Mouse (Mus musculus) macrophage (primary cell): ENCODE measurements around the gene 4931406C07Rik. TPM values are rescaled to one million over a fixed set of nuclear protein-coding genes. Genes with fewer than 3 reads are reported as not detected.
A peak's percentile ranks its signal among the peaks of the same experiment; 100 is the strongest.
"Not testable (repeated sequence)": the region's sequence is repeated elsewhere in the genome, so short reads cannot be mapped to it uniquely, and the experiment has no call there.

Experiments used
- H3K27ac ChIP-seq: fragments of 350-480 bp; formaldehyde crosslinking; 2 replicates; pipeline ENCODE4 v1.9.0; 2021
- H3K36me3 ChIP-seq: fragments of 350-480 bp; formaldehyde crosslinking; 2 replicates; pipeline ENCODE4 v1.9.0; 2021; ENCODE audit errors: inconsistent target
- H3K4me3 ChIP-seq: fragments of 350-480 bp; formaldehyde crosslinking; 2 replicates; pipeline ENCODE4 v1.9.0; 2021; ENCODE audit errors: inconsistent target
- H3K79me2 ChIP-seq: fragments of 350-480 bp; formaldehyde crosslinking; 2 replicates; pipeline ENCODE4 v1.9.0; 2021; ENCODE audit errors: inconsistent target
- WGBS: methylation state at CpG from one replicate; pipeline ENCODE4 v1.1.7; 2026; ENCODE audit warnings: inconsistent platforms; ENCODE audit not compliant: missing documents; 5-methylcytosine and 5-hydroxymethylcytosine counted together
- polyA plus RNA-seq: library from polyadenylated mRNA; stranded (reverse); fragments of 250-400 nt; gene quantifications from 3 replicates; pipeline ENCODE4 v1.2.4, GENCODE M21; 2018; ENCODE audit warnings: inconsistent platforms

The 4931406C07Rik gene
- polyA plus RNA-seq, 1 experiment from 2014 or later = 111 TPM

DNA sequence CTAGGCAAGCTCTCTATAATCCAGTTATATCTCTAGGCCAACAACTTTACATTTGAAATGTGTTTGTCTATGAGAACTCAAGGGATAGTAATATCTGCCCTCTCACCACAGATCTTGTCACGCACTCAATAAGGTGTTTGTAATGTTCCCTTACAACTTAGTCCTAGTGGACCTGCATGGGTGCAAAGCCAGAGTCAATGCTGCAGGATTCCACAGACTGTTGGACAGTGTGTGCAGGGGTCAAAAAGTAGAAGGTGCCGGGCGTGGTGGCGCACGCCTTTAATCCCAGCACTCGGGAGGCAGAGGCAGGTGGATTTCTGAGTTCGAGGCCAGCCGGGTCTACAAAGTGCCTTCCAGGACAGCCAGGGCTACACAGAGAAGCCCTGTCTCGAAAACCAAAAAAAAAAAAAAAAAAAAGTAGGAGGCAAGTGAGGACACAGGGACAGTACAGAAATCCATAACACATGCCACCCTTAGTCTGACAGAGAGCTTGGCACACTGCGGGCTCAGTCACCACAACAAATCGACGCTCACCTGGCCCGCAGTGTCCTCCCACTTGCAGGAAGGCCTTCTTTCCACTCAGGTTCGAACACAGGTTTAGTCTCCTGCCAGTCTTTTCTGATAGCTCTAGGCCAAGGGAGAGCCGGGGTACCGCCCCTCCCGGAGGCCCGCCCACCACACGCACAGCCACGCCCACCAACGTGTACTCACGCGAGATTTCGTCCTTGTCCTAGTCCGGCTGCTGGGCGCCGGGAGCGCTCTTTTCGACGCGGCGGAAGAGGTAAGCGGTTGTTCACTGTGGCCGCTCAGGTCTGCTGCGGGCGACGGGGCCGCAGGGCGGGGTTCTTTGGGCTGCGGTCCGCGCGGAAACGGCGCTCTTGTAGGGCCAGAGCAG lies 498 bp downstream of the 4931406C07Rik start, which contains the start of gene Taf1d:
TSS of gene Taf1d (plus strand) at position 712 of the 895 bp plus-strand sequence.
- Histone ChIP-seq H3K36me3 (peaks cover 26% of the 10 kb centered on the region), H3K4me3 (peak within 1 kb of the TSS; percentile 81)
- WGBS = 3% methylated on average over 38 of the region's 45 CpGs

GRCm38 (mm10) chr9:15302881-15303280 lies 3.4 kb downstream of the 4931406C07Rik start:
- Histone ChIP-seq H3K4me3 (no peak overlapping the region), H3K27ac (no peak overlapping the region), H3K79me2 (peaks cover 48% of the 10 kb centered on the region), H3K36me3 (no peaks in the 10 kb centered on the region)
- WGBS = 83% methylated on average over 2 of the region's 2 CpGs

More for the DNA sequence above, 498 bp downstream of the 4931406C07Rik start, which contains the start of gene Taf1d:
- H3K79me2 ChIP-seq = peaks cover 76% of the 10 kb centered on the region
- peak within 1 kb of the TSS; percentile 64 for H3K27ac ChIP-seq

- not testable (repeated sequence) for H3K36me3 ChIP-seq, H3K4me3 ChIP-seq
- 83% methylated on average over 6 of the region's 6 CpGs for WGBS
- Histone ChIP-seq H3K79me2 (peaks cover 39% of the 10 kb centered on the region), H3K27ac (peak overlapping the region; percentile 66)
These were observed 4.2 kb downstream of the 4931406C07Rik start for GRCm38 (mm10) chr9:15302006-15302405.

GRCm38 (mm10) chr9:15301399-15301798 lies 4.8 kb downstream of the 4931406C07Rik start:
- Histone ChIP-seq H3K36me3 (no peaks in the 10 kb centered on the region), H3K4me3 (peak overlapping the region; percentile 8; the same call in 1 of the 2 replicates), H3K27ac (peak overlapping the region; percentile 66), H3K79me2 (peaks cover 33% of the 10 kb centered on the region)
- 5% methylated on average over 6 of the region's 6 CpGs for WGBS

DNA sequence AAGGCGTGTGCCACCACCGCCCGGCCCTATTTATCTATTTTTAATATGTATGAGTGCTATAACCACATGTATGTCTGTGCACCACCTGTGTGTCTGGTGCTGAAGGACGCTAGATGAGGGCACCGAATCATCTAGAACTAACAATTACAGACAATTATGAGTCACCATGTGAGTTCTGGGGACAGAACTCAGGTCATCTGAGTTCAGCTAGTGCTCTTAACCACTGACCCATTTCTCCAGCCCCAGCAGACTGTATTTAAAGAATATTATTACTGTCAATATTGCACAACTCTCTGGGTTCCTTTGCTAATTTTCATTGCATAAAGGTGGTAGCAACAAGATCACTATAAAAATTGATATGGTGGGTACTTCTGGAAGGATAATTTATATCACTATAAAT lies 6.2 kb downstream of the 4931406C07Rik start:
- Histone ChIP-seq H3K36me3 (no peaks in the 10 kb centered on the region), H3K79me2 (peaks cover 23% of the 10 kb centered on the region; the same call in 1 of the 2 replicates), H3K27ac (no peak overlapping the region), H3K4me3 (no peak overlapping the region)
- WGBS = 81% methylated on average over 5 of the region's 5 CpGs

GRCm38 (mm10) chr9:15298451-15298850 lies 7.8 kb downstream of the 4931406C07Rik start:
- Histone ChIP-seq H3K79me2 (peaks cover 9% of the 10 kb centered on the region; the same call in 1 of the 2 replicates), H3K36me3 (no peaks in the 10 kb centered on the region), H3K27ac (no peak overlapping the region), H3K4me3 (no peak overlapping the region)
- WGBS = 25% methylated on average over 2 of the region's 2 CpGs

GRCm38 (mm10) chr9:15297112-15297511 lies 9.1 kb downstream of the 4931406C07Rik start:
- Histone ChIP-seq H3K4me3 (no peak overlapping the region), H3K36me3 (no peaks in the 10 kb centered on the region; the same call in 1 of the 2 replicates), H3K27ac (no peak overlapping the region), H3K79me2 (no peaks in the 10 kb centered on the region)
- WGBS = 91% methylated on average over 7 of the region's 7 CpGs

DNA sequence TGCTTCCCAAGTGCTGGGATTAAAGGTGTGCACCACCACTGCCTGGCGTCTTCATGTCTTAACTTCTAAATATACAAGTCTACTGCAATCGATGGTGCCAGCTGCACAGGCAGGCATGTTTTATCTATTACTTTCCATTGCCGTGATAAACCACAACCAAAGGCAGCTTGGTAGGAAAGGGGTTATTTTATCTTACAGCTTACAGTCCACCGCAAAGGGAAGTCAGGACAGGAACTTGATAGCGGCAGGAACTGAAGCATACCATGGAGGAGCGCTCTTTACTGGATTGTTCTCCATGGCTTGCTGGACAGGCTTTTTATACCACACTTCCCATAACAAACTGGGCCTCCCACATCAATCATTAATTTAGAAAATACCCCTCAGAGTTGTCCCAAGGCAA lies 17.0 kb downstream of the 4931406C07Rik start:
- Histone ChIP-seq H3K4me3 (no peak overlapping the region), H3K79me2 (no peaks in the 10 kb centered on the region), H3K36me3 (peaks cover 6% of the 10 kb centered on the region), H3K27ac (no peak overlapping the region)
- 3% methylated on average over 6 of the region's 6 CpGs for WGBS

DNA sequence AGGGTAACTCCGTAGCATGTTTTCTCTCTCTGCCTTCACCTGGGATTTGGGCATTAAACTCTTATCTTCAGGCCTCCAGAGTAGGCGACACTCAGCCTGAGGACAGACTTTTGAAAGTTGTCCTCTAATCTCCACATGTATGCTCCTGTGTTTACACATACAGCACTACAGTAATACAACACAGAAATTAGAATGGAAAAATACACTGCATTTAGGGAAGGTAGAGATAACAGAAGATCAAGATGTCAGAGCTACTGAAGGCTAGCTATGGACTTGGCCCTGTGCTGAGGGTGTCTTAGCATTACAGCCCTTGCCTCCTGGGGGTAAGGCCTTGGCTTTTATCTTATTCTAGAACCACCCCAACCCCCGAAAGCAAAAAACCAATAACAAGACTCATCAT lies 17.8 kb downstream of the 4931406C07Rik start:
- no peak overlapping the region for H3K27ac ChIP-seq
- H3K79me2 ChIP-seq = no peaks in the 10 kb centered on the region
- no peak overlapping the region for H3K4me3 ChIP-seq
- H3K36me3 ChIP-seq = peaks cover 6% of the 10 kb centered on the region
- WGBS = 86% methylated on average over 3 of the region's 3 CpGs

- Histone ChIP-seq H3K4me3 (no peak overlapping the region), H3K79me2 (no peaks in the 10 kb centered on the region), H3K27ac (no peak overlapping the region), H3K36me3 (peaks cover 6% of the 10 kb centered on the region)
- WGBS = 80% methylated on average over 6 of the region's 6 CpGs
These were observed 18.4 kb downstream of the 4931406C07Rik start for GRCm38 (mm10) chr9:15287846-15288245.

GRCm38 (mm10) chr9:15285443-15285842 lies 20.8 kb downstream of the 4931406C07Rik start:
- Histone ChIP-seq H3K79me2 (no peaks in the 10 kb centered on the region), H3K36me3 (peaks cover 6% of the 10 kb centered on the region; the same call in 1 of the 2 replicates), H3K27ac (no peak overlapping the region), H3K4me3 (no peak overlapping the region)
- 92% methylated on average over 3 of the region's 3 CpGs for WGBS

GRCm38 (mm10) chr9:15280491-15280879 lies 25.8 kb downstream of the 4931406C07Rik start:
- peaks cover 15% of the 10 kb centered on the region; the same call in 1 of the 2 replicates for H3K36me3 ChIP-seq

GRCm38 (mm10) chr9:15279649-15280490 lies 26.4 kb downstream of the 4931406C07Rik start, which contains the start of gene Med17:
Gene Med17 (minus strand): TSS chr9:15279931.
- WGBS = 1% methylated on average over 54 of the region's 57 CpGs
- peaks cover 21% of the 10 kb centered on the region; the same call in 1 of the 2 replicates for H3K36me3 ChIP-seq
- peak within 1 kb of the TSS; percentile 60 for H3K27ac ChIP-seq
- peak within 1 kb of the TSS; percentile 69 for H3K4me3 ChIP-seq
- peaks cover 39% of the 10 kb centered on the region for H3K79me2 ChIP-seq

More at GRCm38 (mm10) chr9:15280491-15280879, 25.8 kb downstream of the 4931406C07Rik start:
- Histone ChIP-seq H3K27ac (peak overlapping the region; percentile 60), H3K79me2 (peaks cover 39% of the 10 kb centered on the region), H3K4me3 (peak overlapping the region; percentile 69)
- 53% methylated on average over 5 of the region's 5 CpGs for WGBS

DNA sequence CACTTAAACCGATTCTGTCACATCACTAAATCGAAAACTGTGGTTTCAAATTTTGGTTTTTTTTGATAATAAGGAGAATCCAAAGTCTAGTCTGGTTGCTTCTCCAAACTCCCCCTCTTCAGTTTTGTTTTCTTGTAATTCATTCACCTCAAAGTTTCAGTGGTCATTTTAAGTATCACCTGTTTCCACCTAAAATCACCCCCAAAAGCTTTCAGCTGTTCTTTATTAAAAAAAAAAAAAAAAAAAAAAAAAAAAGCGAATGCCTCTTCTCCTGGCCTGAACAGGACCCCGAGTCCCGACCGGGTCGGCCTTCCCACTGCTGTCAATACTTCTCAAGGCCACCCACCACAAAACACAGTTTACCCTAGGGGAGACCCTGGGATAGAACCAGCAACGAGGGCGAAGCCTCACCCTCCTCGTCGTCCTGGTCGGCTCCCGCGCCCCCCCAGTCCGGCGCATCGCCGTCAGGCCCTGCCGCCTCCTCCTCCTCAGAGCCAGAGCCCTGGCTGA lies 27.1 kb downstream of the 4931406C07Rik start:
- H3K36me3 ChIP-seq = peaks cover 28% of the 10 kb centered on the region; the same call in 1 of the 2 replicates
- 7% methylated on average over 18 of the region's 19 CpGs for WGBS

More for the DNA sequence above, 27.1 kb downstream of the 4931406C07Rik start:
- peaks cover 39% of the 10 kb centered on the region for H3K79me2 ChIP-seq
- peak overlapping the region; percentile 32 for H3K27ac ChIP-seq
- H3K4me3 ChIP-seq = peak overlapping the region; percentile 69
